Mouse (Mus musculus) testis, postnatal 10 days (tissue): ENCODE results near the gene Qsox1.
A peak's percentile ranks its signal among the peaks of the same experiment; 100 is the strongest.

Source experiments
- DNase-seq: peaks from one replicate; pipeline ENCODE4 v3.0.0; 2021; ENCODE audit warnings: low spot score

Gene Qsox1

GRCm38 (mm10) chr1:155812581-155813499 lies at the start of gene Qsox1:
TSS of gene Qsox1 (minus strand) at chr1:155812889.
- DNase-seq = peak; percentile 93

- no peak for DNase-seq
Measured at GRCm38 (mm10) chr1:155854926-155855702, 42.4 kb upstream of the Qsox1 start.

- DNase-seq = no peak
Measured at GRCm38 (mm10) chr1:155853009-155853408, 40.3 kb upstream of the Qsox1 start.

DNA sequence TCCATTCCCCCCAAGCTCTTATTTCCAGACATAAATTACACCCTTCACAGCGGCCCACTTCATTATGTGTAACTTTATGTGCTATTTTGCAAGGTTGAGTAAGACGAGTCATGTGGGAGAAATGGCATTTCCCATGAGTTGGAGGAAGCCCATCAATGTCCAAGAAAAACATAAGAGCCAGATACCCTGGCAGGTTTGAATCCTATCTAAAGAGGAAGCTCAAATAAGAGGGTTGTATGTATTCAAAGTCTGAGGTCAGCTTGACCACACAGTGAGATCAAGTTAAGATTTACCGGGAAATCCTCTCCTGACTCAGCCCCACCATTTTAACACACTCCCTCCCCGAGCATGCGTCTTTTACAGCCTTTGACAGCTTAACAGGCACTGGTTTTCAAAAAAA lies 31.5 kb upstream of the Qsox1 start:
- DNase-seq = no peak

DNA sequence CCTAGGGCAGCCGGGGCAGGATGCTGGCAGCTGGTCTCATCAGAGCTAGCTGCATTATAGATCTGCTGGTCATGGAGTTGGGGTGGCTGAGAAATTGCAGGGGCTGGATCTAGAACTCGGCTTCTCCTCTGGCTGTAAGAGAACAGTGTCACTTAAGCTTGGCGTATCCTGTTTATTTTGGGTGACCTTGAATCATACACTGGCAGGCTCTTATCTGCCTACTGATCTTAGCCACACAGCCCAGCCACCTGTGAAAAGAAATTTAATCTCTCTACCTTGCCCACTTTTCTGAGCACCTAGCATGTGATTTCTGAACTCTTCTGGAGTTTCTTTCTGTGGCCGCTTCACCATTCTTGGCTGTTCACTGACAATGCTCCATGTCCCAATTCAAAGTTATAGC lies 30.8 kb upstream of the Qsox1 start:
- no peak for DNase-seq

- no peak for DNase-seq
Measured at GRCm38 (mm10) chr1:155835667-155836066, 23.0 kb upstream of the Qsox1 start.

DNA sequence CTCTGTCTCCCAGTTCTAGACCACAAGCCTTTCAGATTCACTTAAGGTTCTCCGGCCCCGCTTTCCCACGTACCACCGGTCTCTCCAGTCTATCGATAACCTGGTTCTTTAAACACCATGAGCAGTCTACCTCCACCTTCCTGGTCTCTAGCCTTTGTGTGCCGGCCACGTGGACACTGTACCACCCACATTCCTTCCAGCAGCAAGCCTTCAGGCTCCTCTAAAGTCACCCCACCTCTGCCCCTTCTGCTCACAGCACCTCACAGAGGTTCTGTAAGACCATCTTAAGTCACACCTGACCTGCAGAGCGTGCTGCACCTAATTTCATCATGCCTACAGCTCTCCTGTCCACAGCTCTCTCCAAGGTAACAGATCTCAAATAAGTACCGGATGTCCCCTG lies 20.9 kb upstream of the Qsox1 start:
- no peak for DNase-seq

- DNase-seq = no peak
Measured at GRCm38 (mm10) chr1:155831958-155832357, 19.3 kb upstream of the Qsox1 start.

DNA sequence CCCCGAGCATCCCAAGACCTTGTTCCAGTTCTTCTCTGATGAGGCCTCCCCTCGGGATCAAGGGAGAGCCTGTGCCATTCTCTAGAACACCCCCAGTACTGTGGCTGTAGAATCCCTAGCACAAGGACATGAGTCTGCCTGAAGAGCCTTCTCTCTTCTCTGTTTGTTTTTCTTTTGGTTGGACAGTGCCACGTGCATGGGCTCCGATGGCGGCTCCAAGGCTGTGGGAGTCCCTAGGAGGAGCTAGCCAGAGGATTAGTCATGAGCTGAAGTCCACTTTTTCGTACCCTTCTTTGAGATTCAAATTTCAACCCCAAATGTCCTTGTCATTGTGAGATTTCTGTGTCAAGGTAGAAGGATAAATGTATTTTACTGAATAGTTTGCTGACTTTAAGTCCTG lies 18.2 kb upstream of the Qsox1 start:
- DNase-seq = no peak

DNA sequence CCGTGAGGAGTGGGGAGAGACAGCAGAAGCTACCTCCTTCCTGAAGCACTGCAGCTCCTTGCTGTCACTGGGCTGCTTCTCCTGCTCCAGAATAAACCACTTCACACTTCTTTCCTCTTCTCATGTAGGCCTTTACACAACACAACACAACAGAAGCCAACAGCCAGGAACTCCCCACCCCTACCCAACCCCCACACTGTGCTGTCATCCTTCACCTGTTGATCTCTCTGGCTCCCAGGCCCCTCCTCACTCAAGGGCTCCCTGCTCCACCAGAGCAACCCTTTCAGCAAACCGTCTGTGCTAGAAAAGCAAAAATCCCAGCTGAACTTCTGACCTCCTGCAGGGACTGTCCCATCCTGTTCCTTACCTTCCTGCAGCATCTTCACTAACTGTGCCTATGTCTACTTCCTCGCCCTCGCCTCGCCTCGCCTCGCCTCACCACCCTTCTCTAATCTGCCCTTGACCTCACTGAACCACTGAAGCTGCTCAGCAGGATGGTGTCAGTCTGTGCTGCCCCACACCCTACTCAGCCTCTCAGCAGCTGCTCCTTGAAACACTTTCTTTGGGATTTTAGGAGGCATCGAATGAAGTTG lies 15.1 kb upstream of the Qsox1 start:
- no peak for DNase-seq

- no peak for DNase-seq
Measured at GRCm38 (mm10) chr1:155826803-155827395, 14.2 kb upstream of the Qsox1 start.

DNA sequence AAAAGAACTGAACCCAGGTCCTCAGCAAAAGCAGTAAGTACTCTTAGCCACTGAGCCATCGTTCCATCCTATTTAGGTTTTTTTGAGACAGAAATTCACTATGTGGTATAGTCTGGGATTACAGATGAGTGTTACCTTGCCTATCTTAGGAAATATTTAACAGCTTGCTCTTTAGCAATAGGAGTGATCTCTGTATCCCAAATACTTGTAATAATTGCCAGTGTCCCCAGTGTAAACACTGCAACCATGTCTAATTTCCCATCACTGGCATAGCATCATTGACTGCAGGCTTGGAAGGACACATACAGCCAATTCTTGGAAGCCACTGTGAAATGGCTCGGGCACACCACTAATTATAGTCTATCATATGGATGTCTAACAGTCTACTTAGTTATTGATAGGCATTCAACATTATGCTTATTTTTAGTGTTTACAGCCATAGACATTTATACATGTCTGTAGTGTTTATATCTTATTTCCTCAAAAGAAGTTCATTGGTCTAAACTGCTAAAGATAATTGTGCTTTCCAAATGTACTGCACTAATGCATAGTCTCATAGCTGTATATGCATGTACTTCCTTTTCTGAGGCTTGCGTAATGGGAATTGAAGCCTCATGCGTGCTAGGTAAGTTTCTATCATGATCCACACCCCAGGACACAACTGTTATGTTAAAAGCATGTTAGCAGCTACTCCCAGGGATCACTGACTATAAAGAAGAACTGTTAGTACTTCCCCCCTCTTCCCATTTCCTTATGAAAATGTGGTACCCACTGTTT lies 13.4 kb upstream of the Qsox1 start:
- no peak for DNase-seq

DNA sequence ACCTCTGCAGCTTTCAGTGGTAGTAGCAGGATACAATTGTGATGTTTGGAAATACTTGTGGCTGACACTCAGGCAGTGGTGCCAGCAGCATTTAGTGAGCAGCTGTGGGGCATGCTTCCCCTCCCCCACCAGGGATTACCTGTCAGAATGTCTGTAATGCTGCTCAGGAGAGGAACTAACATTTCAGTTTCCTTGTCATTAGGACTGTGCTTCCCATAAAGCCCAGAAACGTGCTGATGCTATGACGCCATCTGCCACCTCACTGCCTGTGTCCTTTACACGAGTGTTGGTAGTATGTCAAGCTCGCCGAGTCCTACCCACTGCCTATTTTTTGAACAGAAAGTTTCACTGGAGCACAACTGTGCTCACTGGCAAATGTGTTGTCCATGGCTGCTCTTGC lies 8.0 kb upstream of the Qsox1 start:
- DNase-seq = no peak

- peak; percentile 36 for DNase-seq
Measured at GRCm38 (mm10) chr1:155816167-155816566, 3.5 kb upstream of the Qsox1 start.

DNA sequence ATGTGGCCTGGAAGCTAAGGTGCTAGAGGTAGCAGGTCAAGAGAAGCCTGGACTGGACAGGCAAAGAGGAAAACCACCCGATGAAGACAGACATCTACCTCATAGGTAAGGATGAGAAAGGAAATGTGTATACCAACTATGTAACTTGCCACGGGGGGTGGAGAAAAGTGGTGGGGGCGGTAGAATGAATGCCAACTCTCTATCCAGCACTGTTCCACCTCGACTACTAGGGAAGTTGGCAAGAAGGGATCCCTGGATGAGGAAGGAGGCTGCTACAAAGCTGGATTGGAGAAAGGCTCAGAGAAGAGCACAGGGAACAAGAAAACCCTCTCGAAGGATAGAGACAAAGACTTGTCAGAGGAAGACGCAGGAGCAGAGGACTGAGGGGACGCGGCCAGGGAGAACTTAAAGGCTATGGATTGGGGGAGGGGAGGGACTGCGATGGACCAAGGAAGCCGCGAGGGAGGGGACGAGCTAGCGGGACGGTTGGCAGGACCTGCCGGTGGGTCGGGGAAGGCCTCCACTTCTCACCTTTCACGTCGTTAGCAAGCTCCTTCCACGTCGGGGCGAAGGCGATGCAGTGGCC lies 601 bp downstream of the Qsox1 start:
- no peak for DNase-seq

- DNase-seq = no peak
Measured at GRCm38 (mm10) chr1:155810616-155811015, 2.1 kb downstream of the Qsox1 start.

DNA sequence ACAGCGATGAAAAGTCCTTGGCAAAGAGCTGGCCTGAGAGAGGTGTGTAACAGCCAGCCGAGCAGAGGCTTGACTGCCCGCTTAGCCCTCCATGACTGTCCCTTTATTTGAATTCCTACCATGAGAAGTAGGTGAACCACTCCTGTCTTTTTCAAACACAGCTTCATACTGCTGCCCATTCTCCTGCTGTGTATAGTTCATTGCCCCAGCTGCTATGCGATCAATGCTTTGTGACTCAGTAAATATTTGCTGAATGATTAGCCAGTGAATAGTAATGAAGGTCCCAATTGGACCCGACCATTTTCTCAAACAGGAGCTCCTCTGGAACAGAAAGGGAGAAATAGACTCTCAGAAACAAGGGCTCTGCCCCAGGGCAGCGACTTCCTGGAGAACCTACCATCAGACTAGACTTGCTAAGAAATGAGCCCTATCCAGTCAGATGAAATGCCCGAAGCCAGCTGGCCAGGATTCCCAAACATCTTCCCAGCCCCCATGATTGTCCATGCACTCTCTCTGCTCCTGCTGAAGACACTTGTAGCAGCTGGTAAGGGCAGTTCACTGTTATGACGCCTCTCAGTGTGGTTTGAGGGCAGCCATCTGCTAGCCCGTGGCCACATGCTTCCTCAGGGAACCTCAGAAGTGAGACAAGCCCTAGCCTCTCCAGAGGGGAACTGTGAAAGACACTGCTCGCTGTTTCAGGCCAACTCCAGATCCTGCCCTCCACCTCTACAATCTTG lies 2.8 kb downstream of the Qsox1 start:
- DNase-seq = no peak

- no peak for DNase-seq
Measured at GRCm38 (mm10) chr1:155808261-155808660, 4.4 kb downstream of the Qsox1 start.

- DNase-seq = no peak
Measured at GRCm38 (mm10) chr1:155805607-155806006, 7.1 kb downstream of the Qsox1 start.
